Mouse (Mus musculus) stomach, postnatal 0 days (tissue): Measurements from ENCODE around the gene Gm17334.

Source experiments
- CTCF ChIP-seq: IDR thresholded peaks from 2 replicates; pipeline ENCODE4 v1.5.1; 2016; ENCODE audit warnings: antibody characterized with exemption, low read depth, mild to moderate bottlenecking, moderate library complexity
- EP300 ChIP-seq: optimal IDR thresholded peaks from 2 replicates; pipeline ENCODE3; 2016; ENCODE audit warnings: antibody characterized with exemption

DNA sequence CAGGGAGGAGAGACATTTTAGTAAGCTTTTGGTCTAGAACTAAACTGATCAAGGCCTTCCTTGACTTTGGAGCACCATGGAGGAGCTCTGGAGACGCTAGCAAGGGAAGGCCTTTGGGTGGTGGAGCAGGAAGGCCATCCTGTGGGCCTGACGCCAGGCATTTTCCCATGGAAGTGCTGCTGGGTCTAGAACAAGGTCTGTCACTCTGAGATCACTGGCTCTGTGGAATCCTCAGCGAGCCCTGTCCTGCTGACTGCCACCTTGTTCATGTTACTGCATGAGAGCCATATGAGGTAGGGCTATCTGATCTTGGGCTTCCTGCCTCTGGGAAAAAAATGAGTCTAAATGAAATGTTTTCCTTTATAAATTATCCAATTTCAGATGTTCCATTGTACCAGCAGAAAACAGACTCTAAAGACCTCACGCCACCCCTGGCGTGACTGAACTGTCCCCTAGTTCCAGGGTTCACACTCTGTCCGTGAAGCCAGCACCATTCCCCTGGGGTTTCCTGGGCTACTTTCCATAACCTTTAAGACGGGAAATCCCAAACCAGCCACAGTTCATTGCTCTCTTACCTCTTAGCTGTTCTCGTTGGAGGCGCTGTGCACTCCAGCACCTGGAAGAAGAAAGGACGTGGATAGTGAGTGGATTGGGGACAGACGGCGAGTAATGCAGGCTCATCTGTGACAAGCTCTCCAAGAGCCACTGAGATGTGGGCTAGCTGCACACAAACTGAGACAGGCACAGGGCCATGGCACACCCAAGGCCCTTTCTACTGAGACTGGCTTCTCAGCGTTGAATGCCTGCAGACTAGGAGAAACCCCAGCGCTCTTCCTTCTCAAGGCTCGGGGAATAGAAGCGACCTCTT lies 40.2 kb upstream of the Gm17334 start:
- TF ChIP-seq EP300: no peak
- no peak for TF ChIP-seq CTCF
